Mouse (Mus musculus): ENCODE measurements around the gene Zfp777.
A peak's percentile ranks its signal among the peaks of the same experiment; 100 is the strongest.

Zfp777 gene

GRCm38 (mm10) chr6:48010727-48011126 lies 38.0 kb downstream of the Zfp777 start:
- Histone ChIP-seq H3K36me3 (ENCODE audit: control insufficient read depth, insufficient read depth, low read length, poor library complexity, severe bottlenecking) (no peaks in the 10 kb centered on the region), H3K27me3 (ENCODE audit: control insufficient read depth, insufficient read depth, low read length, poor library complexity, severe bottlenecking) (no peaks in the 10 kb centered on the region)
- no peak for DNase-seq (ENCODE audit: low read depth, low spot score)

GRCm38 (mm10) chr6:47995661-47996060 lies 53.0 kb downstream of the Zfp777 start:
- Histone ChIP-seq H3K36me3 (ENCODE audit: control insufficient read depth, insufficient read depth, low read length, poor library complexity, severe bottlenecking) (no peaks in the 10 kb centered on the region), H3K27me3 (ENCODE audit: control insufficient read depth, insufficient read depth, low read length, poor library complexity, severe bottlenecking) (no peaks in the 10 kb centered on the region)
- DNase-seq (ENCODE audit: low read depth, low spot score), result no peak

GRCm38 (mm10) chr6:47983936-47984335 lies 64.8 kb downstream of the Zfp777 start:
- Histone ChIP-seq H3K36me3 (ENCODE audit: control insufficient read depth, insufficient read depth, low read length, poor library complexity, severe bottlenecking) (no peaks in the 10 kb centered on the region), H3K27me3 (ENCODE audit: control insufficient read depth, insufficient read depth, low read length, poor library complexity, severe bottlenecking) (no peaks in the 10 kb centered on the region)
- no peak for DNase-seq (ENCODE audit: low read depth, low spot score)

DNA sequence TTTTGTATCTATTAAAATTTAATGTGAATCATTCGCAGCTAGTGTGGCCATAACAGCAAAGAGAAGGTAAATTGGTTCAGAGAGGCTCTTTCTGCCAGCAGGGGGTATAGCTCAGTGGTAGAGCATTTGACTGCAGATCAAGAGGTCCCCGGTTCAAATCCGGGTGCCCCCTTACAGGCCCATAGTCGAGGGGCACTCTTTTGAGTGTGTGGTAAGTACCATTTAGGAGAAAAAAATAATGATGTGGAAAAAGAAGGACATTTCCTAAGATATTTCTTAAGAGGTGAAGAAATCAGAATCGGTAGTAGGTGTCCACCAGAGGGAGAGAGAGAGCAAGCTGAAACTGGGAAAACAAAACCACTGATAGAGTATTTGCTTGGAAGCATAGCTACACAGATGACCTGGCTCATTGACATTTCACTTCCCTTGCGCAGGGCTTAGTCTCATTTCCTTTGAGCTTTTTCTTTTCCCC lies 69.8 kb downstream of the Zfp777 start:
- DNase-seq (ENCODE audit: low read depth, low spot score), result peak; percentile 72
- Histone ChIP-seq H3K27me3 (ENCODE audit: control insufficient read depth, insufficient read depth, low read length, poor library complexity, severe bottlenecking) (no peaks in the 10 kb centered on the region), H3K36me3 (ENCODE audit: control insufficient read depth, insufficient read depth, low read length, poor library complexity, severe bottlenecking) (no peaks in the 10 kb centered on the region)

- DNase-seq (ENCODE audit: low read depth, low spot score), result peak; percentile 47
Observed at GRCm38 (mm10) chr6:47974599-47974998, 74.1 kb downstream of the Zfp777 start.

More at GRCm38 (mm10) chr6:47974599-47974998, 74.1 kb downstream of the Zfp777 start:
- no peaks in the 10 kb centered on the region for H3K36me3 ChIP-seq (ENCODE audit: control insufficient read depth, insufficient read depth, low read length, poor library complexity, severe bottlenecking)
- no peaks in the 10 kb centered on the region for H3K27me3 ChIP-seq (ENCODE audit: control insufficient read depth, insufficient read depth, low read length, poor library complexity, severe bottlenecking)
